In the genomic region with DNA sequence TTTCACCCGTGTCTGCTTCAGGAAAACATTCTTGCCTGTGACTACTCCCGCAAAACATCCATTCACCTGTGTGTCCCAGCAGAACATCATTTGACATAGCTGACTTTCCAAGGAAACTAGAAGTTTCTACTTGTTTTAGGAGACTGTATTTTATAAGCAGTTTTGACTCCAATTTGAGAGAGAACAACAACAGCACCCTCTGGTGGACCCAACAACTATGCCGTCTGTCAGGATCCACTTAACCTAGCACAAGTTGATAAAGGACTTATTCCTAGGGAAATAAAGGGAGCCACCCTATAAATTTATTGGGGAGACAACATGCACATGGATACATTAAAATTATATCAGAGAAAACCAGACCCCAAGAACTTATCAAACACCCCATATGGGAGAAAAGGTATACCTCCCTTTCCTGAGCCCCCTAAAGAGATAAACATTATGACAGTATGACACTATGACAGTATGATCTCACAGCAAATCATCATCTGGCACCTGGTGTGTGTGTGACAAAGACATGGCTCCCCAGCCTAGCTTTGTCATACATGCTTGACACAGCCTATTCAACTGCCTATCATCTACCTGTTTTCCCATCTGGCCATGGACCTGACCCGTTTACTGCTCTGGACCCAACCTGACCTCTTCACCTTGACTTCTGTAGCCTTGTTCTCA, we compare ENCODE assay signal across 11 mouse cellular contexts. TPM values are rescaled to one million over a fixed set of nuclear protein-coding genes. Genes with fewer than 3 reads are reported as not detected.
DNase-seq lines count a peak whose midpoint lies in the region; ATAC-seq lines count a peak whose summit lies in the region.
"Had no signal": no experiment of that assay in that cellular context is flagged by ENCODE, and none has a peak within 500 bp of the region (broad histone marks: within the 10 kb centered on the region; RNA-seq: fewer than 3 reads in every experiment).

No protein-coding gene starts in this region.

- H3K36me3 ChIP-seq in limb, embryonic 11.5 days (ENCODE audit: control insufficient read depth, insufficient read depth, low read length), result no peaks in the 10 kb centered on the region
- H3K36me3 ChIP-seq in limb, embryonic 10.5 days, result no peaks in the 10 kb centered on the region
- H3K36me3 ChIP-seq: embryonic facial prominence, embryonic 13.5 days; neural tube, embryonic 12.5 days had no signal

- no peak for ATAC-seq in limb, embryonic 11.5 days (ENCODE audit: insufficient number of reproducible peaks, low FRiP score, low TSS enrichment, low read depth)
- no peak for ATAC-seq in megakaryocyte, adult 5-6 weeks (ENCODE audit: poor library complexity, severe bottlenecking)

- WGBS in limb, embryonic 11.5 days, result 86% methylated on average over 4 of the region's 4 CpGs
- 87% methylated on average over 4 of the region's 4 CpGs for WGBS in limb, embryonic 10.5 days

- H3K4me3 ChIP-seq in limb, embryonic 11.5 days (ENCODE audit: low read depth, low read length), result no peak overlapping the region
- H3K4me3 ChIP-seq in limb, embryonic 10.5 days, result no peak overlapping the region
- H3K4me3 ChIP-seq: embryonic facial prominence, embryonic 13.5 days; neural tube, embryonic 12.5 days had no signal

- H3K4me1 ChIP-seq in limb, embryonic 11.5 days (ENCODE audit: control insufficient read depth, insufficient read depth, low read length), result no peaks in the 10 kb centered on the region
- H3K4me1 ChIP-seq in limb, embryonic 10.5 days, result no peaks in the 10 kb centered on the region
- H3K4me1 ChIP-seq: embryonic facial prominence, embryonic 13.5 days; neural tube, embryonic 12.5 days had no signal

- H3K9me3 ChIP-seq in limb, embryonic 11.5 days (ENCODE audit: control insufficient read depth, low read length), result no peaks in the 10 kb centered on the region
- no peaks in the 10 kb centered on the region for H3K9me3 ChIP-seq in limb, embryonic 10.5 days (replicated peaks)
- H3K9me3 ChIP-seq: embryonic facial prominence, embryonic 13.5 days had no signal

- peak; percentile 15 to 21 for DNase-seq in cerebellum, postnatal 10 days
- no peak for DNase-seq in cerebellum, adult 9-11 months
- DNase-seq in limb, embryonic 11.5 days (ENCODE audit: low spot score), result peak; percentile 25
- no peak for DNase-seq in limb, embryonic 10.5 days (ENCODE audit: low spot score)
- peak; percentile 13 to 15 for DNase-seq in heart, postnatal 36 days
- peak; percentile 53 for DNase-seq in lung, postnatal 10 days
- DNase-seq in frontal cortex, postnatal 25 days (ENCODE audit: low spot score in 2 of 2), result no peak

- H3K27ac ChIP-seq in limb, embryonic 11.5 days (replicated peaks; ENCODE audit: low read depth, low read length), result no peak overlapping the region
- H3K27ac ChIP-seq in limb, embryonic 10.5 days, result no peak overlapping the region
- H3K27ac ChIP-seq: embryonic facial prominence, embryonic 13.5 days; neural tube, embryonic 12.5 days had no signal

- H3K9ac ChIP-seq in limb, embryonic 11.5 days (ENCODE audit: low read length), result no peak overlapping the region
- H3K9ac ChIP-seq: embryonic facial prominence, embryonic 13.5 days; neural tube, embryonic 12.5 days had no signal

- intact Hi-C loops in heart, postnatal 36 days (cut with DNase I), result no loop called here

- H3K4me2 ChIP-seq in limb, embryonic 11.5 days (ENCODE audit: low read depth, severe bottlenecking), result no peak overlapping the region
- H3K4me2 ChIP-seq: embryonic facial prominence, embryonic 13.5 days; neural tube, embryonic 12.5 days had no signal

- no peaks in the 10 kb centered on the region for H3K27me3 ChIP-seq in limb, embryonic 11.5 days (ENCODE audit: control insufficient read depth, insufficient read depth, low read length)
- H3K27me3 ChIP-seq in limb, embryonic 10.5 days (ENCODE audit: low read depth, poor library complexity, severe bottlenecking), result no peaks in the 10 kb centered on the region
- H3K27me3 ChIP-seq: embryonic facial prominence, embryonic 13.5 days; neural tube, embryonic 12.5 days had no signal

RNA-seq across cellular contexts. Expression of gene Creb3l2, which starts 31.9 kb away (rescaled TPM):
- polyA plus RNA-seq in limb, embryonic 11.5 days (2014; fragmentation: Nextera tagmentation; extraction: Ambion mirVana), result 25.2 and 27.5 TPM in 2 replicates
- polyA plus RNA-seq in limb, embryonic 10.5 days (2016; fragmentation: Nextera tagmentation; extraction: Ambion mirVana), result 9.6 and 17.2 TPM in 2 replicates
- 10 to 100 TPM; 21.5 to 22.6 TPM for total RNA-seq in heart, postnatal 36 days (2021)
- 7.8 and 8.0 TPM in 2 replicates for total RNA-seq in megakaryocyte, adult 5-6 weeks (2015)
- total RNA-seq in megakaryocyte, adult 5-6 weeks (2017), result 2.8 and 3.0 TPM in 2 replicates

RNA-seq across cellular contexts. Expression of gene Akr1d1, which starts 56.2 kb away (rescaled TPM):
- not detected in 2 replicates for polyA plus RNA-seq in limb, embryonic 11.5 days (2014; fragmentation: Nextera tagmentation; extraction: Ambion mirVana)
- polyA plus RNA-seq in limb, embryonic 10.5 days (2016; fragmentation: Nextera tagmentation; extraction: Ambion mirVana), result not detected in 2 replicates
- total RNA-seq in heart, postnatal 36 days (2021), result not detected
- total RNA-seq in megakaryocyte, adult 5-6 weeks (2015), result not detected in 2 replicates
- total RNA-seq in megakaryocyte, adult 5-6 weeks (2017), result not detected in 2 replicates
- total RNA-seq: layer of hippocampus, postnatal 10 days had no signal
- polyA plus RNA-seq: embryonic facial prominence, embryonic 13.5 days; neural tube, embryonic 12.5 days had no signal

Comparison
In these comparisons a context has a peak if more than half of its experiments do, and no peak if none do; other contexts are left out.
1. DNase-seq: peak in cerebellum, postnatal 10 days (2 of 2), limb, embryonic 11.5 days (single experiment), heart, postnatal 36 days (2 of 2) and lung, postnatal 10 days (single experiment); none in cerebellum, adult 9-11 months (single experiment), limb, embryonic 10.5 days (single experiment) and frontal cortex, postnatal 25 days (0 of 2).